Mouse (Mus musculus) forebrain, embryonic 15.5 days (tissue): Measurements from ENCODE around the gene Aqp7. TPM values are rescaled to one million over a fixed set of nuclear protein-coding genes. Genes with fewer than 3 reads are reported as not detected.

ENCODE experiments used
- ATAC-seq: fragments of 200-750 bp; cut with Nextera tagmentation; replicated peaks from 2 replicates; pipeline ENCODE4 v1.8.0; 2017; ENCODE audit warnings: mild to moderate bottlenecking, moderate TSS enrichment, moderate library complexity
- H3K27ac ChIP-seq: fragments of 300-500 bp; sonication (generic); replicated peaks from 2 replicates; pipeline ENCODE4 v1.5.1; 2015; ENCODE audit warnings: mild to moderate bottlenecking, inconsistent platforms
- H3K27me3 ChIP-seq: fragments of 300-500 bp; sonication (generic); 2 replicates; pipeline ENCODE4 v1.6.1; 2015; ENCODE audit warnings: inconsistent platforms
- H3K36me3 ChIP-seq: fragments of 300-500 bp; sonication (generic); 2 replicates; pipeline ENCODE4 v1.6.1; 2015; ENCODE audit warnings: mild to moderate bottlenecking, inconsistent platforms
- H3K4me1 ChIP-seq: fragments of 300-500 bp; sonication (generic); 2 replicates; pipeline ENCODE4 v1.6.1; 2015; ENCODE audit warnings: inconsistent platforms
- H3K4me2 ChIP-seq: fragments of 300-500 bp; sonication (generic); replicated peaks from 2 replicates; pipeline ENCODE4 v1.6.1; 2015; ENCODE audit warnings: mild to moderate bottlenecking, inconsistent platforms
- H3K4me3 ChIP-seq: fragments of 300-500 bp; sonication (generic); 2 replicates; pipeline ENCODE4 v1.5.1; 2015; ENCODE audit warnings: mild to moderate bottlenecking, inconsistent platforms
- H3K9ac ChIP-seq: fragments of 300-500 bp; sonication (generic); replicated peaks from 2 replicates; pipeline ENCODE4 v1.6.1; 2015; ENCODE audit warnings: mild to moderate bottlenecking, inconsistent platforms
- H3K9me3 ChIP-seq: fragments of 300-500 bp; sonication (generic); 2 replicates; pipeline ENCODE4 v1.6.1; 2016; ENCODE audit warnings: inconsistent platforms
- WGBS: fragments of 180-500 bp; shearing (Covaris S2); methylation state at CpG from one replicate; pipeline ENCODE4 v1.1.7; 2015; ENCODE audit warnings: mixed read lengths; 5-methylcytosine and 5-hydroxymethylcytosine counted together
- polyA plus RNA-seq: library from polyadenylated mRNA; unstranded; fragments of >200 nt; fragmentation: Nextera tagmentation; extraction: Ambion mirVana; gene quantifications from 2 replicates; pipeline ENCODE4 v1.2.1, GENCODE M21; 2015

Aqp7 gene
- polyA plus RNA-seq, 1 experiment from 2014 or later = not detected

- no peak overlapping the region for H3K4me3 ChIP-seq
- no peak for ATAC-seq
- H3K9ac ChIP-seq = no peak overlapping the region
- H3K36me3 ChIP-seq = peaks cover 7% of the 10 kb centered on the region; the same call in 1 of the 2 replicates
- H3K4me2 ChIP-seq = no peak overlapping the region
- H3K27me3 ChIP-seq = no peaks in the 10 kb centered on the region
- no peaks in the 10 kb centered on the region for H3K4me1 ChIP-seq
- no peak overlapping the region for H3K27ac ChIP-seq
- 89% methylated on average over 5 of the region's 5 CpGs for WGBS
- H3K9me3 ChIP-seq = no peaks in the 10 kb centered on the region
Measured at GRCm38 (mm10) chr4:41029372-41029771, 18.6 kb downstream of the Aqp7 start.

- whole genome bisulfite sequencing = 83% methylated on average over 4 of the region's 4 CpGs
- Histone ChIP-seq H3K36me3 (peaks cover 14% of the 10 kb centered on the region; the same call in 1 of the 2 replicates), H3K4me2 (no peak overlapping the region), H3K4me1 (no peaks in the 10 kb centered on the region), H3K9ac (no peak overlapping the region), H3K27me3 (no peaks in the 10 kb centered on the region), H3K4me3 (no peak overlapping the region), H3K9me3 (no peaks in the 10 kb centered on the region), H3K27ac (no peak overlapping the region)
- ATAC-seq = no peak
Measured at GRCm38 (mm10) chr4:41028272-41028671, 19.7 kb downstream of the Aqp7 start.

- 94% methylated on average over 3 of the region's 3 CpGs for WGBS
- H3K36me3 ChIP-seq = peaks cover 17% of the 10 kb centered on the region; the same call in 1 of the 2 replicates
- no peak overlapping the region for H3K4me2 ChIP-seq
- no peak overlapping the region for H3K27ac ChIP-seq
- H3K4me3 ChIP-seq = no peak overlapping the region
- no peak for ATAC-seq
- no peaks in the 10 kb centered on the region for H3K27me3 ChIP-seq
- no peak overlapping the region for H3K9ac ChIP-seq
- H3K9me3 ChIP-seq = no peaks in the 10 kb centered on the region
- no peaks in the 10 kb centered on the region for H3K4me1 ChIP-seq
Measured at GRCm38 (mm10) chr4:41027872-41028271, 20.1 kb downstream of the Aqp7 start.

GRCm38 (mm10) chr4:41026086-41026787 is 21.7 kb downstream of the Aqp7 start:
- no peaks in the 10 kb centered on the region for H3K4me1 ChIP-seq
- no peaks in the 10 kb centered on the region for H3K9me3 ChIP-seq
- no peak overlapping the region for H3K4me3 ChIP-seq
- H3K27ac ChIP-seq = no peak overlapping the region
- WGBS = 70% methylated on average over 8 of the region's 8 CpGs
- H3K9ac ChIP-seq = no peak overlapping the region
- H3K27me3 ChIP-seq = no peaks in the 10 kb centered on the region
- ATAC-seq = no peak
- H3K4me2 ChIP-seq = no peak overlapping the region
- H3K36me3 ChIP-seq = peaks cover 24% of the 10 kb centered on the region

- peaks cover 42% of the 10 kb centered on the region for H3K36me3 ChIP-seq
- H3K4me1 ChIP-seq = no peaks in the 10 kb centered on the region
- 91% methylated on average over 5 of the region's 5 CpGs for WGBS
- no peak overlapping the region for H3K9ac ChIP-seq
- no peaks in the 10 kb centered on the region for H3K9me3 ChIP-seq
- no peak for ATAC-seq
- H3K4me2 ChIP-seq = no peak overlapping the region
- no peak overlapping the region for H3K27ac ChIP-seq
- H3K4me3 ChIP-seq = no peak overlapping the region
- no peaks in the 10 kb centered on the region for H3K27me3 ChIP-seq
Measured at GRCm38 (mm10) chr4:41021094-41021493, 26.8 kb downstream of the Aqp7 start.

- H3K4me1 ChIP-seq = no peaks in the 10 kb centered on the region
- WGBS = 95% methylated on average over 5 of the region's 5 CpGs
- H3K9ac ChIP-seq = no peak overlapping the region
- no peaks in the 10 kb centered on the region for H3K9me3 ChIP-seq
- peaks cover 58% of the 10 kb centered on the region for H3K36me3 ChIP-seq
- no peak overlapping the region for H3K4me3 ChIP-seq
- no peak overlapping the region for H3K4me2 ChIP-seq
- no peaks in the 10 kb centered on the region for H3K27me3 ChIP-seq
- no peak overlapping the region for H3K27ac ChIP-seq
- ATAC-seq = no peak
Measured at GRCm38 (mm10) chr4:41015798-41016197, 32.1 kb downstream of the Aqp7 start.

GRCm38 (mm10) chr4:41013351-41013750 is 34.6 kb downstream of the Aqp7 start:
- 97% methylated on average over 3 of the region's 3 CpGs for WGBS
- no peaks in the 10 kb centered on the region for H3K9me3 ChIP-seq
- H3K36me3 ChIP-seq = peaks cover 69% of the 10 kb centered on the region
- H3K27me3 ChIP-seq = no peaks in the 10 kb centered on the region
- H3K9ac ChIP-seq = no peak overlapping the region
- H3K27ac ChIP-seq = no peak overlapping the region
- ATAC-seq = no peak
- H3K4me1 ChIP-seq = no peaks in the 10 kb centered on the region
- no peak overlapping the region for H3K4me2 ChIP-seq
- no peak overlapping the region for H3K4me3 ChIP-seq

GRCm38 (mm10) chr4:41000842-41001639 is 46.9 kb downstream of the Aqp7 start:
- no peak overlapping the region for H3K4me3 ChIP-seq
- no peak overlapping the region for H3K9ac ChIP-seq
- H3K4me1 ChIP-seq = no peaks in the 10 kb centered on the region
- H3K36me3 ChIP-seq = peaks cover 91% of the 10 kb centered on the region
- no peaks in the 10 kb centered on the region for H3K27me3 ChIP-seq
- no peak overlapping the region for H3K27ac ChIP-seq
- no peak for ATAC-seq
- WGBS = 90% methylated on average over 9 of the region's 9 CpGs
- no peak overlapping the region for H3K4me2 ChIP-seq
- H3K9me3 ChIP-seq = no peaks in the 10 kb centered on the region

- ATAC-seq = no peak
- 83% methylated on average over 1 of the region's 1 CpGs for WGBS
- Histone ChIP-seq H3K27ac (no peak overlapping the region), H3K4me1 (no peaks in the 10 kb centered on the region), H3K9me3 (no peaks in the 10 kb centered on the region), H3K4me2 (no peak overlapping the region), H3K4me3 (no peak overlapping the region), H3K36me3 (peaks cover 96% of the 10 kb centered on the region), H3K9ac (no peak overlapping the region), H3K27me3 (no peaks in the 10 kb centered on the region)
Measured at GRCm38 (mm10) chr4:41000271-41000670, 47.7 kb downstream of the Aqp7 start.

- Histone ChIP-seq H3K27me3 (no peaks in the 10 kb centered on the region), H3K4me2 (no peak overlapping the region), H3K9ac (no peak overlapping the region), H3K9me3 (no peaks in the 10 kb centered on the region), H3K4me1 (no peaks in the 10 kb centered on the region), H3K27ac (no peak overlapping the region), H3K36me3 (peaks cover 95% of the 10 kb centered on the region), H3K4me3 (no peak overlapping the region)
- no peak for ATAC-seq
- WGBS = 93% methylated on average over 4 of the region's 4 CpGs
Measured at GRCm38 (mm10) chr4:40997916-40998315, 50.0 kb downstream of the Aqp7 start.

GRCm38 (mm10) chr4:40996302-40996701 is 51.6 kb downstream of the Aqp7 start:
- no peaks in the 10 kb centered on the region for H3K27me3 ChIP-seq
- no peak for ATAC-seq
- H3K9me3 ChIP-seq = no peaks in the 10 kb centered on the region
- H3K4me1 ChIP-seq = no peaks in the 10 kb centered on the region
- H3K4me3 ChIP-seq = no peak overlapping the region
- WGBS = 94% methylated on average over 6 of the region's 6 CpGs
- H3K9ac ChIP-seq = no peak overlapping the region
- no peak overlapping the region for H3K27ac ChIP-seq
- peaks cover 95% of the 10 kb centered on the region for H3K36me3 ChIP-seq
- H3K4me2 ChIP-seq = no peak overlapping the region

GRCm38 (mm10) chr4:40989633-40990032 is 58.3 kb downstream of the Aqp7 start:
- Histone ChIP-seq H3K36me3 (peaks cover 90% of the 10 kb centered on the region), H3K4me1 (no peaks in the 10 kb centered on the region), H3K4me2 (no peak overlapping the region), H3K9ac (no peak overlapping the region), H3K9me3 (no peaks in the 10 kb centered on the region), H3K4me3 (no peak overlapping the region), H3K27ac (no peak overlapping the region), H3K27me3 (no peaks in the 10 kb centered on the region)
- ATAC-seq = no peak
- 89% methylated on average over 6 of the region's 6 CpGs for WGBS
